Mouse (Mus musculus) hindbrain, embryonic 15.5 days (tissue): ENCODE results near the gene Dok4. TPM values are rescaled to one million over a fixed set of nuclear protein-coding genes. Genes with fewer than 3 reads are reported as not detected.

ENCODE experiments used
- ATAC-seq: fragments of 200-750 bp; cut with Nextera tagmentation; 2 replicates; pipeline ENCODE4 v1.8.0; 2017; ENCODE audit warnings: low read depth, moderate number of reproducible peaks, moderate TSS enrichment; ENCODE audit not compliant: low FRiP score
- H3K27ac ChIP-seq: fragments of 300-500 bp; sonication (generic); replicated peaks from 2 replicates; pipeline ENCODE4 v1.5.1; 2015; ENCODE audit warnings: mild to moderate bottlenecking, inconsistent platforms
- H3K27me3 ChIP-seq: fragments of 300-500 bp; sonication (generic); 2 replicates; pipeline ENCODE4 v1.6.1; 2015; ENCODE audit warnings: control low read depth, inconsistent platforms
- H3K36me3 ChIP-seq: fragments of 300-500 bp; sonication (generic); 2 replicates; pipeline ENCODE4 v1.6.1; 2015; ENCODE audit warnings: control low read depth, inconsistent platforms
- H3K4me1 ChIP-seq: fragments of 300-500 bp; sonication (generic); replicated peaks from 2 replicates; pipeline ENCODE4 v1.6.1; 2015; ENCODE audit warnings: control low read depth, inconsistent platforms
- H3K4me2 ChIP-seq: fragments of 300-500 bp; sonication (generic); 2 replicates; pipeline ENCODE4 v1.6.1; 2015; ENCODE audit warnings: moderate library complexity, mild to moderate bottlenecking, inconsistent platforms
- H3K4me3 ChIP-seq: fragments of 300-500 bp; sonication (generic); 2 replicates; pipeline ENCODE4 v1.5.1; 2015; ENCODE audit warnings: mild to moderate bottlenecking, inconsistent platforms
- H3K9ac ChIP-seq: fragments of 300-500 bp; sonication (generic); 2 replicates; pipeline ENCODE4 v1.6.1; 2015; ENCODE audit warnings: inconsistent platforms
- H3K9me3 ChIP-seq: fragments of 300-500 bp; sonication (generic); 2 replicates; pipeline ENCODE4 v1.6.1; 2016; ENCODE audit warnings: control low read depth, inconsistent platforms
- WGBS: fragments of 180-500 bp; shearing (Covaris S2); methylation state at CpG from one replicate; pipeline ENCODE4 v1.1.7; 2015; 5-methylcytosine and 5-hydroxymethylcytosine counted together
- polyA plus RNA-seq: library from polyadenylated mRNA; unstranded; fragments of >200 nt; fragmentation: Nextera tagmentation; extraction: Ambion mirVana; gene quantifications from 2 replicates; pipeline ENCODE4 v1.2.1, GENCODE M21; 2015

Gene Dok4
- polyA plus RNA-seq, result 84.1 and 88.9 TPM in 2 replicates

GRCm38 (mm10) chr8:94876197-94876730 lies at the start of gene Dok4:
Gene Dok4, minus strand, starts transcription at chr8:94876330.
- no peaks in the 10 kb centered on the region for H3K9me3 ChIP-seq
- H3K36me3 ChIP-seq, result no peaks in the 10 kb centered on the region
- peak within 1 kb of the TSS; percentile 67 for H3K4me3 ChIP-seq
- H3K4me1 ChIP-seq, result peaks cover 39% of the 10 kb centered on the region
- H3K9ac ChIP-seq, result peak within 1 kb of the TSS; percentile 59
- WGBS, result 1% methylated on average over 30 of the region's 37 CpGs
- H3K4me2 ChIP-seq, result peak within 1 kb of the TSS; percentile 99
- ATAC-seq, result peak; percentile 42
- peaks cover 22% of the 10 kb centered on the region; the same call in 1 of the 2 replicates for H3K27me3 ChIP-seq
- 0 out of 2 replicates have a peak within 1 kb of the TSS, but pooled peaks have one; percentile 5 for H3K27ac ChIP-seq

GRCm38 (mm10) chr8:94923405-94923804 lies 47.3 kb upstream of the Dok4 start, which contains the start of gene Adgrg5:
Gene Adgrg5, plus strand, starts transcription at chr8:94923694.
- no peak for ATAC-seq
- Histone ChIP-seq H3K4me2 (no peak within 1 kb of the TSS), H3K4me3 (no peak within 1 kb of the TSS), H3K27me3 (peaks cover under 1% of the 10 kb centered on the region), H3K27ac (no peak within 1 kb of the TSS), H3K4me1 (0 out of 2 replicates have a peak, but pooled peaks cover 3% of the 10 kb centered on the region), H3K9me3 (no peaks in the 10 kb centered on the region), H3K9ac (no peak within 1 kb of the TSS), H3K36me3 (no peaks in the 10 kb centered on the region)
- WGBS, result 68% methylated on average over 7 of the region's 8 CpGs

GRCm38 (mm10) chr8:94922602-94923001 lies 46.5 kb upstream of the Dok4 start:
- Histone ChIP-seq H3K27ac (no peak overlapping the region), H3K27me3 (peaks cover 8% of the 10 kb centered on the region), H3K4me1 (peaks cover 9% of the 10 kb centered on the region), H3K9me3 (no peaks in the 10 kb centered on the region), H3K4me2 (no peak overlapping the region), H3K36me3 (no peaks in the 10 kb centered on the region), H3K4me3 (no peak overlapping the region), H3K9ac (no peak overlapping the region)
- ATAC-seq, result no peak
- 23% methylated on average over 8 of the region's 8 CpGs for WGBS

GRCm38 (mm10) chr8:94922176-94922575 lies 46.0 kb upstream of the Dok4 start:
- H3K27me3 ChIP-seq, result peaks cover 9% of the 10 kb centered on the region
- H3K4me2 ChIP-seq, result no peak overlapping the region
- no peak overlapping the region for H3K4me3 ChIP-seq
- no peak for ATAC-seq
- H3K9me3 ChIP-seq, result no peaks in the 10 kb centered on the region
- H3K9ac ChIP-seq, result no peak overlapping the region
- H3K36me3 ChIP-seq, result no peaks in the 10 kb centered on the region
- WGBS, result 71% methylated on average over 6 of the region's 6 CpGs
- no peak overlapping the region for H3K27ac ChIP-seq
- peaks cover 14% of the 10 kb centered on the region for H3K4me1 ChIP-seq

- Histone ChIP-seq H3K4me2 (no peak overlapping the region), H3K4me1 (peaks cover 36% of the 10 kb centered on the region), H3K27me3 (peaks cover 9% of the 10 kb centered on the region), H3K9ac (no peak overlapping the region), H3K4me3 (no peak overlapping the region), H3K36me3 (no peaks in the 10 kb centered on the region), H3K27ac (no peak overlapping the region), H3K9me3 (no peaks in the 10 kb centered on the region)
- ATAC-seq, result no peak
Observed at GRCm38 (mm10) chr8:94919256-94919655, 43.1 kb upstream of the Dok4 start.

- Histone ChIP-seq H3K4me2 (peak within 1 kb of the TSS; percentile 83), H3K27ac (no peak within 1 kb of the TSS; the same call in none of the 2 replicates), H3K27me3 (peaks cover 19% of the 10 kb centered on the region), H3K4me3 (peak within 1 kb of the TSS; percentile 47), H3K36me3 (no peaks in the 10 kb centered on the region), H3K9me3 (no peaks in the 10 kb centered on the region), H3K4me1 (peaks cover 43% of the 10 kb centered on the region), H3K9ac (peak within 1 kb of the TSS; percentile 42)
- ATAC-seq, result peak; percentile 17; the same call in 1 of the 2 replicates
- 2% methylated on average over 48 of the region's 51 CpGs for WGBS
Observed at GRCm38 (mm10) chr8:94917851-94918495, 41.8 kb upstream of the Dok4 start, which contains the start of gene Ccdc102a. Gene Ccdc102a, minus strand, starts transcription at chr8:94918098.

GRCm38 (mm10) chr8:94917352-94917751 lies 41.2 kb upstream of the Dok4 start:
- no peaks in the 10 kb centered on the region for H3K9me3 ChIP-seq
- ATAC-seq, result peak; percentile 91
- no peaks in the 10 kb centered on the region for H3K36me3 ChIP-seq
- H3K9ac ChIP-seq, result peak overlapping the region; percentile 42
- H3K4me2 ChIP-seq, result peak overlapping the region; percentile 83
- H3K4me1 ChIP-seq, result peaks cover 41% of the 10 kb centered on the region
- H3K27me3 ChIP-seq, result peaks cover 25% of the 10 kb centered on the region
- peak overlapping the region; percentile 47 for H3K4me3 ChIP-seq
- WGBS, result under 1% methylated on average over 27 of the region's 27 CpGs
- no peak overlapping the region; the same call in 1 of the 2 replicates for H3K27ac ChIP-seq

GRCm38 (mm10) chr8:94916960-94917324 lies 40.8 kb upstream of the Dok4 start:
- peak overlapping the region; percentile 83 for H3K4me2 ChIP-seq
- WGBS, result 14% methylated on average over 10 of the region's 10 CpGs
- peak overlapping the region; percentile 47 for H3K4me3 ChIP-seq
- H3K9ac ChIP-seq, result 0 out of 2 replicates have a peak overlapping the region, but pooled peaks have one; percentile 25
- peaks cover 27% of the 10 kb centered on the region for H3K27me3 ChIP-seq
- peaks cover 41% of the 10 kb centered on the region for H3K4me1 ChIP-seq
- no peak overlapping the region; the same call in 1 of the 2 replicates for H3K27ac ChIP-seq
- no peaks in the 10 kb centered on the region for H3K9me3 ChIP-seq
- H3K36me3 ChIP-seq, result no peaks in the 10 kb centered on the region
- ATAC-seq, result no peak

GRCm38 (mm10) chr8:94916311-94916959 lies 40.3 kb upstream of the Dok4 start:
- peaks cover 41% of the 10 kb centered on the region for H3K4me1 ChIP-seq
- 52% methylated on average over 9 of the region's 9 CpGs for WGBS
- H3K27me3 ChIP-seq, result peaks cover 27% of the 10 kb centered on the region
- peak overlapping the region; percentile 83 for H3K4me2 ChIP-seq
- ATAC-seq, result no peak
- no peaks in the 10 kb centered on the region for H3K36me3 ChIP-seq
- peak overlapping the region; percentile 47 for H3K4me3 ChIP-seq
- no peak overlapping the region for H3K27ac ChIP-seq
- H3K9ac ChIP-seq, result no peak overlapping the region
- H3K9me3 ChIP-seq, result no peaks in the 10 kb centered on the region

GRCm38 (mm10) chr8:94914701-94915101 lies 38.6 kb upstream of the Dok4 start:
- Histone ChIP-seq H3K36me3 (no peaks in the 10 kb centered on the region), H3K4me1 (peaks cover 41% of the 10 kb centered on the region), H3K9ac (no peak overlapping the region), H3K9me3 (no peaks in the 10 kb centered on the region), H3K27me3 (peaks cover 27% of the 10 kb centered on the region), H3K4me2 (no peak overlapping the region), H3K4me3 (no peak overlapping the region), H3K27ac (no peak overlapping the region)
- peak; percentile 9; the same call in 1 of the 2 replicates for ATAC-seq
- 40% methylated on average over 3 of the region's 3 CpGs for whole genome bisulfite sequencing

GRCm38 (mm10) chr8:94914256-94914655 lies 38.1 kb upstream of the Dok4 start:
- Histone ChIP-seq H3K4me3 (no peak overlapping the region), H3K9ac (no peak overlapping the region), H3K4me1 (peaks cover 41% of the 10 kb centered on the region), H3K27me3 (peaks cover 27% of the 10 kb centered on the region), H3K9me3 (no peaks in the 10 kb centered on the region), H3K36me3 (no peaks in the 10 kb centered on the region), H3K4me2 (no peak overlapping the region), H3K27ac (no peak overlapping the region)
- 78% methylated on average over 6 of the region's 6 CpGs for WGBS
- no peak for ATAC-seq
